Mouse (Mus musculus) frontal cortex, adult 2 months (tissue): Measurements from ENCODE around the gene Cacnb4. TPM values are rescaled to one million over a fixed set of nuclear protein-coding genes. Genes with fewer than 3 reads are reported as not detected.
A peak's percentile ranks its signal among the peaks of the same experiment; 100 is the strongest.

Source experiments
- DNase-seq, 2 experiments: peaks; one replicate each; pipeline ENCODE4 v3.0.0; 2022; ENCODE audit warnings: low spot score in 1 of 2; ENCODE audit errors: extremely low spot score in 1 of 2
- polyA plus RNA-seq: library from polyadenylated mRNA; depleted of rRNA; stranded (reverse); fragments of >200 nt; gene quantifications from 2 replicates; pipeline ENCODE4 v1.2.3, GENCODE M21; 2012

Cacnb4 gene
- polyA plus RNA-seq, 1 experiment, result 58.0 TPM

- no peak for DNase-seq
Measured at GRCm38 (mm10) chr2:52478501-52478900, 198.1 kb downstream of the Cacnb4 start.

GRCm38 (mm10) chr2:52477550-52477907 lies 199.1 kb downstream of the Cacnb4 start:
- DNase-seq, result no peak

- no peak for DNase-seq
Measured at GRCm38 (mm10) chr2:52476801-52477549, 199.7 kb downstream of the Cacnb4 start.

- DNase-seq, result no peak
Measured at GRCm38 (mm10) chr2:52475854-52476253, 200.8 kb downstream of the Cacnb4 start.

- no peak for DNase-seq
Measured at GRCm38 (mm10) chr2:52474570-52474969, 202.1 kb downstream of the Cacnb4 start.

- DNase-seq, result peak in 1 of 2 experiments; percentile 32
Measured at GRCm38 (mm10) chr2:52471545-52472291, 204.9 kb downstream of the Cacnb4 start.

- DNase-seq, result no peak
Measured at GRCm38 (mm10) chr2:52470044-52470560, 206.5 kb downstream of the Cacnb4 start.

GRCm38 (mm10) chr2:52467629-52468028 lies 209.0 kb downstream of the Cacnb4 start:
- no peak for DNase-seq

- peak in 1 of 2 experiments; percentile 45 for DNase-seq
Measured at GRCm38 (mm10) chr2:52461206-52461967, 215.2 kb downstream of the Cacnb4 start.

GRCm38 (mm10) chr2:52455606-52456479 lies 220.8 kb downstream of the Cacnb4 start:
- DNase-seq, result no peak

GRCm38 (mm10) chr2:52449818-52450217 lies 226.8 kb downstream of the Cacnb4 start:
- no peak for DNase-seq

GRCm38 (mm10) chr2:52448916-52449315 lies 227.7 kb downstream of the Cacnb4 start:
- DNase-seq, result no peak

- no peak for DNase-seq
Measured at GRCm38 (mm10) chr2:52446648-52447047, 230.0 kb downstream of the Cacnb4 start.

GRCm38 (mm10) chr2:52442125-52442524 lies 234.5 kb downstream of the Cacnb4 start:
- no peak for DNase-seq

GRCm38 (mm10) chr2:52440420-52441015 lies 236.1 kb downstream of the Cacnb4 start:
- no peak for DNase-seq

GRCm38 (mm10) chr2:52438437-52438836 lies 238.2 kb downstream of the Cacnb4 start:
- no peak for DNase-seq

GRCm38 (mm10) chr2:52438013-52438412 lies 238.6 kb downstream of the Cacnb4 start:
- DNase-seq, result no peak

- no peak for DNase-seq
Measured at GRCm38 (mm10) chr2:52435919-52436632, 240.6 kb downstream of the Cacnb4 start.

- DNase-seq, result no peak
Measured at GRCm38 (mm10) chr2:52433365-52433764, 243.3 kb downstream of the Cacnb4 start.
